Mouse (Mus musculus) kidney, adult 9 months (tissue): Measurements from ENCODE around the gene Rom1.
"Not testable (repeated sequence)": the region's sequence is repeated elsewhere in the genome, so short reads cannot be mapped to it uniquely, and the experiment has no call there.

Source experiments
- DNase-seq: peaks from one replicate; pipeline ENCODE4 v3.0.0; 2022

The Rom1 gene

DNA sequence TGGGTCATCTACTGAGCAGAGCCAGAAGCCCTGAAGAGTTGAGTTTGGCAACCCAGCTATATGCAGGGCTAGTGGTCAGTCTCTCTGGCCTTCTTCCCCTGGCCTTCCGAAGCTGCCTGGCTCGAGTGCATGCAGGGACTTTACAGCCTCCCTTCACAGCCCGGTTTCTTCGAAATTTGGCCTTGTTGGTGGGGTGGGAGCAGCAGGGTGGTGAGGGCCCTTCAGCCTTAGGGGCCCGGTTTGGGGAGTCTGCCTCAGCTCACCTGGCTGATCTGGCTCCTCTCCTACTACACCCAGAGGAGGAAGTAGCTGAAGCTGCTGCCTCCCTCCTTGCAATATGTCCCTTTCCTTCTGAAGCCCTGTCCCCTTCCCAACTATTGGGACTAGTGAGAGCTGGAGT lies 32.9 kb downstream of the Rom1 start:
- not testable (repeated sequence) for DNase-seq

DNA sequence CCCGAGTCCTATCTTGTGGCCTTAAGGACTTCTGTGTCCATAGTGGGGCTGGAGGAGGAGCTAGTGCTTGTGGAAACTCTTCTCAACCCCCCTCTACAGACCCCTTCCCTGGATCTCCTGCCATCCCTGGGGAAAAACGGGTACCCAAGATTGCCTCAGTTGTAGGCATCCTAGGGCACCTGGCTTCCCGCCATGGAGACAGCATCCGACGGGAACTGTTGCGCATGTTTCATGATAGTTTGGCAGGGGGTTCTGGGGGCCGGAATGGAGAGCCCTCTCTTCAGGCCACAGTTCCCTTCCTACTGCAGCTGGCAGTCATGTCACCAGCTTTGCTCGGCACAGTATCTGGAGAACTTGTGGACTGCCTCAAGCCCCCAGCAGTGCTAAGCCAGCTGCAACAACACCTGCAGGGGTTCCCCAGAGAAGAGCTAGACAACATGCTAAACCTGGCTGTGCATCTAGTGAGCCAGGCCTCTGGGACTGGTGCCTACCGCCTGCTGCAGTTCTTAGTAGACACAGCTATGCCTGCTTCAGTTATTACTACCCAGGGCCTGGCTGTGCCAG lies 33.7 kb downstream of the Rom1 start:
- DNase-seq = no peak

DNA sequence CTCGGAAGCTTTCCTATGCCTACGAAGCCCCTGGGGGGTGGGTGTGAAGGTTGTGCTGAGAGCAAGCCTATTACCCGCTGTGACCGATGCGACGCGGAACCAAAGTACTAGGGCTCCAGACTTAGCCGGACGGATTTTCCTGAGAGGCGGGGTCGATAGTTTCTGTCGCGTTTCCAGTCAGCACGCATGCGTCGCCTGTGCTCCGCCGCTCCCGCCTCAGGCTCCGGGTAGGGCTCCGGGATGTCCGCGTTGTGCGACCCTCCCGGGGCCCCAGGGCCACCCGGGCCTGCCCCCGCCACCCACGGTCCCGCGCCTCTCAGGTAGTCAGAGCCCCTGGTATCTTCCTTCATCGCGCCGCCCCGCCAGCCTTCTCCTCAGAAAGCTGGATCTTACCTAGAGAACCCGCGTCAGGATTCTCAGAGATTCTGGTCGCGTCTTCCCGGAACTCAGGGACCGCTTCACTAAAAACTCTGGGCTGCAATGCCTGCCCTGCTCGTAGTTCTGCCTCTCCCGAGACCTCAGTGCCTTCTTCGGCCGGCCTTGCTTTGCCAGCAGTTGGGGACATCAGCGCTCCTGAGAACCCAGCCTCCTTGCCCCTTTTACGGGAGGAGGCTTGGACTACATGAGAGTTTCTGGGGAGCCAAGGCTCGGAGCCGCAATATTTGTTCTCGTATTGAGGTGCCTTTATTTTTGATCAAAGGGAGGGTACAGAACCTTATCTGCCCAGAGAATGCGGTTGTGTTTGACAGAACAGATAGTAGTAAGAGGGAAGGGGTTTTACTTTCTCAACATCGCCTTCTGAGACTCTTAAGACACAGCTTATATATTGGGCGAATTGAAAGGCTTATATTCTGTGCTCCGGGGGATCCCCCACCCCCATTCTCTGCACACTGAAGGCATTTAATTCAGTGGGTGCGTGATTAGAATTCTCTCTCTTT lies 36.1 kb downstream of the Rom1 start, which contains the start of gene Ints5:
Gene Ints5, plus strand, starts transcription at position 177 of the 938 bp plus-strand sequence.
- DNase-seq = peak; percentile 84

DNA sequence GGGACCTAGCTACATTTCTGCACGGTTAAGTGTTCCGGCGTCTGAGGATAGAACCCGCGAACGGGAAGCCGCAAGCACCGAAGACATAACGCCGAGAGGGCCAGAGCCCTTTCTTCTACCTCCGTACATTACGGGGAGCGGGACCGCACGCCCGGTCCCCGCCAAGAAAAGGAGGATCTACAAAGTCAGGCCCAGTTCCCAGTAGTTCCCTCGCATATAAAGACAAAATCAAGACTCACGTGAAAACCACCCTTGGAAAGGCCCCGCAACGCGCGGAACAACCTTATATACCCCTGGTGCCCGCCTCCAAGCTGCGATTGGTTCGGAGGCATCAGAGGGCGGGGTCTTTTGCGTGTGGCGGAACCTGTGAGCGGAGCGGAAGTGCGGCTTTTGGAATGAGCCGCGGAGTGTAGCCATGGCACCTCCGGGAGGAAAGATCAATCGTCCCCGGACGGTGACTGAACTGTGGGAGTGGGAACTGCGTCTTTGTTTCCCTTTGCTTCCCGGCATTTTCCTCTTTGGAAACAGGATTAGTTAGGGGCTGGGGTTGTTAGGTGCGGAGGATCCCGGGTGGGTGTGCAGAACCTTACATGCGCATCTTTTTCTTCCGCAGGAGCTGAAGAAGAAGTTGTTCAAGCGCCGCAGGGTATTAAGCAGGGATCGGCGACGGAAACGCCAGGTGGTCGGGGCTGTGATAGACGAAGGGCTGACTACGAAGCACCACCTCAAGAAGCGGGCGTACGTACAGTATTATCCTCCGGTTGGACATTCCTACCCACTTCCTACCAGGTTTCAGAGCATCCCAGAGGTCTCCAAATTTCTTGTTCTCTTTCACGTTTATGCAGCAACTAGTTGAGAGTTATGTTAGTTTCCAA lies 40.4 kb downstream of the Rom1 start, which contains the start of the genes 1810009A15Rik and Gm49416:
Gene 1810009A15Rik, plus strand, starts transcription at position 343 of the 875 bp plus-strand sequence.
Gene Gm49416, plus strand, starts transcription at position 416 of the 875 bp plus-strand sequence.
- DNase-seq = peak; percentile 96

DNA sequence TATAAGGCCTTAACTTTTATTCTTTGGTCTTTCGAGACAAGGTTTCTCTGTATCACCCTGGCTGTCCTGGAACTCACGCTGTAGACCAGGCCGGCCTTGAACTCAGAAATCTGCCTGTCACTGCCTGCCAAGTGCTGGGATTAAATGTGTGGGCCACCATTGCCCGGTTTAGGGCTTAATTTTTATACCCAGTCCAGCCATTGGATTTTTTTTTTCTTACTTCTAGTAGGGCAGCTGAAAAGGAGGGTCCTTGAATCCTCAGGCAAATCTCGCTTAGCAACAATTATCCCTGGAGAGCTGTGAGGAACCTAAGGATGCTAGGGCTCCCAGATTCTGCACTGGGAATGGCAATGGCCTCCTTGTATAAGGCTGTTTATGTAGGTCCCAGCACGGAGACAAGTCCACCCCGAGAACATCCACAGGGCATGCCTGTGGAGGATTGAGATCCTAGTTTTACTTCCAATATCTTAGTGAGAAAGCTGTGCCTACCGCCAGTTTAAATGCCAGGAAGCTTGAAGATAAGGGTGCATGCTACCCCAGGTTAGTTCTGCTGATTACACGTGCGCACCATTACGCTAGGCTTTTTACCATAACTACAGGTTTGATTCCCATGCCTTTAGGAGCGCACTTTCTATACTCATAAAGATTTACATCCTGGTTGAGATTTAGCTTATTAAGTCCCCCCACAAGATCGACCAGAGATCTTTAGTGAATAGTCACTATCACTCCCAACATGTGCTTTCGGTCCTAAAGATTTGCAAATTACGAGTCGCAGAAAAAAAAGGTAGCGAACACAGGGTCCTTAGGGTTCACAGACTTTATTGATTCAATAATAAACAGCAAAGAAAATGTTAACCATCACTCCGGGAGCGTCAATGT lies 41.3 kb downstream of the Rom1 start:
- no peak for DNase-seq

DNA sequence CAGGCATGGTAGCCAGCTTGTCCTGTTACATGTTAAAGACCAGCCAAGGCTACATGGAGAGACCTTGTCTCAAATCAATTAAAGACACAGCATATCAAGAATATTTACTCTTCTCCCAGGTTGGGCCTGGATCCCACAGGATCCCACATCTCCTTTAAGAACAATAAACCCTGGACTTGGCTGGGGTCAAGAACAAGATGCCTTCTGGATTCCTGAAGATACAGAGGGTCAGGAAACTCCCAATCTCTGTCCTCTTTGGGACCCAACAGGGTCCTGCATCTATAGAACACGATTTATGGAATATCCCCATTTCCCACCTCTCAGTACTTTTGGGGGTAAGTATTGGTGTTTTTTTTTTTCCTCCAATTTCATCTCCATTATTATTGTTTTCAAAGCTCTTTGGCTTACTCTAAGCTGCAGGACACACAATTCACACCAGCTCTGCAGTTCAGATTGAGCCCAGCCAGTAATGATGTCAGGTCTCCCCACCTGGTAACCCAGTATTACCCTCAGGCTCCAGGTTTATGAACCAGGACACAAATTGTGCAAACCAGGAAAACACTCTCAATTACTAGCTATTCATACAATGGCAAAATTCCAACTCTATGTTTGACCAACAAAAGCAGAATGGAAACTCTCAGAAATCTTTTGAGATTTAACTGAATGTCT lies 42.1 kb downstream of the Rom1 start:
- no peak for DNase-seq

DNA sequence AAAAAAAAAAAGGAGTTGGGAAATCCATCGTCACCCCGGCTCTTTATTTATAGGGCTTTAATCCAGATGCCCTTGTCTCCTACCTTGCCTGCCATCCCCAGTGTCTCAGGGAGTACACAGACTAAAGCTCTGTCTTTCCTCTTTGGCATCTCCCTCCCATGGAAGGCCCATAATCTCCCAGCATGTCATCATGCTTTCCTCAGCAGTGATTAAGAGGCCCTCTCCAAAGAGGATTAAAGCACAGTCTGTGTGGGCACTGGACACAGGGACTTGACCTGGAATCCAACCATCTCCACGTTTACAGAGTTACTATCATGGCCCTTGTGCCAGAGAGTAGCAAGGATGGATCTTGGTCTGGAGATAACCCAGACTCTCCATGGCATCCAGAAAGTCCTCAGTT lies 45.5 kb downstream of the Rom1 start, which contains the start of the genes Lbhd1 and Gm49403:
Gene Lbhd1, plus strand, starts transcription at position 117 of the 400 bp plus-strand sequence.
Gene Gm49403, plus strand, starts transcription at position 315 of the 400 bp plus-strand sequence.
- no peak for DNase-seq

DNA sequence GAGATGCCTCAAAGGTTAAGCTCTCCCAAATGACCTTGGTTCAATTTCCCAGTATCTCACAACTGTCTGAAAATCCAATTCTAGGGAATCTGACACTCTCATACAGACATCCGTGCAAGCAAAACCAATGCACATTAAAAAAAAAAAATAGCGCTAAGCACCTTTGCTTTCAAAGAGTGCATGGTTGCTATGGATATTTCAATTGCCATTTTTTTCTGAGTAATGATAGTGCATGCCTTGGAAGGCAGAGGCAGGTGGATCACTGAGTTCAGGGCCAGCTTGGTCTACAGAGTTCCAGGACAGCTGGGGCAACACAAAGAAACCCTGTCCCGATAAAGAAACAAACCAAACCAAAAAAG lies 48.1 kb downstream of the Rom1 start:
- no peak for DNase-seq

DNA sequence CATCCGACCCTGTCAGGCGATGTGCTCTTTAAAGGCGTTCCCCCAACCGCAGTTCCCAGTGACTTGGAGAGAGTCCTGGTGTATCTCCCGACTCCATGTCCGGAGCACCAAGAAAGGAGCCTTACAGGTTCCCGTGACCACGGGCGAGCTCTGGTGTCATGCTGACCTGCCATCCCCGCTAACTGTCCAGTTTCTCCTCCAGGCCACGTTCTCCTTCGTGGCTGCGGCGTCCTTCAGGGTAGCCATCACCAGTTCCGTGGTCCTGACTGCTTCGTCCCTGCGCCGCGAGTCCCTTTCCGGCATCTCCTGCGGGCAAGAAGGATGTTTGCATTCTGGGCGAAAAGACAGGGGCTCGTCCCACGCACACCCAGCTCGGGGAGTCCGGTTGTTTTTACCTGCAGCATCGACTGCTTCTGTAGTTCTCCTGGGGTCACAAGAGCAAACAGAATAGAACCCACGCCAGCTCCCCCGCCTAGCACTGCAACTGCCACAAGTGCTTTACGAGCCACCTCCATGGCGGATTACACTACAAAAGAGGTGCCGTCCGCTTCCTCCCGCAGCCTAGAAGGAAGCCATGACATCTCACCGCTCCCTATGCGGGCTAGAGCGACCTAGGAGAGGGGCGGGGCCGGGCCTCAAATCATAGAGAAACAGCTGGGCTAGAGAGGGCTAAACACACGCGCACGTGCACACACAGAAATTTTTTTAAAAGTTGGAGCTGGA lies 48.7 kb downstream of the Rom1 start, which contains the start of gene Uqcc3:
Gene Uqcc3, minus strand, starts transcription at position 613 of the 723 bp plus-strand sequence.
- DNase-seq = peak; percentile 94
